Mouse (Mus musculus) heart, postnatal 0 days (tissue): Measurements from ENCODE around the gene Gmfg.

Experiments
- CTCF ChIP-seq: IDR thresholded peaks from 2 replicates; pipeline ENCODE4 v1.5.1; 2016; ENCODE audit warnings: antibody characterized with exemption, control low read depth, low read depth
- EP300 ChIP-seq: IDR thresholded peaks from 2 replicates; pipeline ENCODE4 v1.6.1; 2016; ENCODE audit warnings: antibody characterized with exemption, low read depth

- no peak for TF ChIP-seq CTCF
- TF ChIP-seq EP300, result no peak
Observed at GRCm38 (mm10) chr7:28401942-28402341, 35.3 kb upstream of the Gmfg start.
